Mouse (Mus musculus) stomach, embryonic 16.5 days (tissue): Measurements from ENCODE around the gene 1700013G24Rik. TPM values are rescaled to one million over a fixed set of nuclear protein-coding genes. Genes with fewer than 3 reads are reported as not detected.

Source experiments
- ATAC-seq: fragments of 200-750 bp; cut with Nextera tagmentation; 2 replicates; pipeline ENCODE4 v1.8.0; 2017; ENCODE audit warnings: moderate number of reproducible peaks, moderate TSS enrichment; ENCODE audit not compliant: insufficient read depth, low FRiP score
- H3K27ac ChIP-seq: fragments of 300-500 bp; sonication (generic); 2 replicates; pipeline ENCODE4 v1.5.1; 2014; ENCODE audit warnings: low read length
- H3K27me3 ChIP-seq: fragments of 300-500 bp; sonication (generic); 2 replicates; pipeline ENCODE4 v1.6.1; 2014; ENCODE audit warnings: low read length, control low read depth, mixed read lengths; ENCODE audit not compliant: control insufficient read depth, insufficient read depth
- H3K36me3 ChIP-seq: fragments of 300-500 bp; sonication (generic); 2 replicates; pipeline ENCODE4 v1.6.1; 2014; ENCODE audit warnings: low read length; ENCODE audit not compliant: control insufficient read depth, insufficient read depth
- H3K4me1 ChIP-seq: fragments of 300-500 bp; sonication (generic); 2 replicates; pipeline ENCODE4 v1.6.1; 2014; ENCODE audit warnings: low read length, control low read depth, mixed read lengths; ENCODE audit not compliant: control insufficient read depth, insufficient read depth
- H3K4me2 ChIP-seq: fragments of 300-500 bp; sonication (generic); 2 replicates; pipeline ENCODE4 v1.6.1; 2014; ENCODE audit warnings: low read depth, low read length, mixed read lengths
- H3K4me3 ChIP-seq: fragments of 300-500 bp; sonication (generic); replicated peaks from 2 replicates; pipeline ENCODE4 v1.5.1; 2014; ENCODE audit warnings: mild to moderate bottlenecking, low read length
- H3K9ac ChIP-seq: fragments of 300-500 bp; sonication (generic); 2 replicates; pipeline ENCODE4 v1.6.1; 2014; ENCODE audit warnings: low read length
- H3K9me3 ChIP-seq: fragments of 300-500 bp; sonication (generic); replicated peaks from 2 replicates; pipeline ENCODE4 v1.6.1; 2016; ENCODE audit warnings: low read length, control low read depth; ENCODE audit not compliant: control insufficient read depth
- WGBS: fragments of 180-500 bp; shearing (Covaris S2); extraction: QIAGEN DNeasy Blood & Tissue Kit; methylation state at CpG from one replicate; pipeline ENCODE4 v1.1.7; 2014; 5-methylcytosine and 5-hydroxymethylcytosine counted together
- polyA plus RNA-seq: library from polyadenylated mRNA; unstranded; fragments of >200 nt; fragmentation: Nextera tagmentation; extraction: Ambion mirVana; gene quantifications from 2 replicates; pipeline ENCODE4 v1.2.1, GENCODE M21; 2015

The 1700013G24Rik gene
- polyA plus RNA-seq, 1 experiment from 2014 or later, result not detected

DNA sequence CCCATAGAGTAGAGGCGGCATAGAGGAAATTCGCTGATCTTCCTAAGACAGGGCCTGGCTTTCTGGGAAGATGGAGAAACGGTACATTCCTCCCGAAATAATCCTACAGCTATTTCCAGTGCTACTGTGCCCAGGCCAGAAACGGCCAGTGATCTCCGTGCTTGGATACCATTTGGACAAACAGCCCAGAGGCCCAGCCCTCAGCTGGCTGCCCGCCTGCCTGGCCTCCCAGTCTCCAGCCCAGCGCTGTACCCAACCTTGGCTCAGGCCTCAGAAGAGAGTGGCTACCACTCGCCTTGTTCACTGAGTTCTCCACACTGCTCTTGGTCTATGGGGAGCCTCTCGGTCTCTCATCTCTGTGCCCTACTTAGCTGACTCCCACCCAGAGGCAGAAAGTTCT is 3.4 kb upstream of the 1700013G24Rik start:
- peak overlapping the region; percentile 74 for H3K27ac ChIP-seq

DNA sequence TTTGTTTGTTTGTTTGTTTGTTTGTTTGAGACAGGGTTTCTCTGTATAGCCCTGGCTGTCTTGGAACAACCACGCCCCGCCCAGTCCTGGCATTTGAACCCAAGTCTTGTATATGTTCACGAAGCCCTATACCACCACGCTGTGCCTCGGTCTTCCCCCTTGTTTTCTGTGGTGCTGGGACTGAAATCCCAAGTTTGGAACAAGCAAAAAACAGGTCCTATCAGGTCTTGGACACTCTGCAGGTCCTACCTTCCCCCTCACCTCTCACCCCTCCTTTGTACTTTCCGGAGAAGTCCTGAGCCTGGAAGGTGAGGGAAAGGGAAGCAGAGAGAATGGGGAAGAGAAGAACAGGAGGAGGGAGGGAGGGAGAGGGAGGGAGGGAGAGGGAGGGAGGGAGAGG is 894 bp upstream of the 1700013G24Rik start:
- Histone ChIP-seq H3K9ac (no peak overlapping the region), H3K36me3 (no peaks in the 10 kb centered on the region), H3K27me3 (no peaks in the 10 kb centered on the region), H3K4me1 (peaks cover 24% of the 10 kb centered on the region), H3K4me2 (no peak overlapping the region), H3K27ac (no peak overlapping the region), H3K9me3 (no peaks in the 10 kb centered on the region), H3K4me3 (no peak overlapping the region)
- WGBS, result 87% methylated on average over 6 of the region's 6 CpGs
- no peak for ATAC-seq

More for the DNA sequence above, 3.4 kb upstream of the 1700013G24Rik start:
- Histone ChIP-seq H3K4me1 (peaks cover 24% of the 10 kb centered on the region), H3K4me3 (no peak overlapping the region), H3K36me3 (no peaks in the 10 kb centered on the region), H3K4me2 (no peak overlapping the region), H3K9ac (no peak overlapping the region), H3K9me3 (no peaks in the 10 kb centered on the region), H3K27me3 (no peaks in the 10 kb centered on the region)
- WGBS, result 70% methylated on average over 10 of the region's 10 CpGs
- no peak for ATAC-seq

DNA sequence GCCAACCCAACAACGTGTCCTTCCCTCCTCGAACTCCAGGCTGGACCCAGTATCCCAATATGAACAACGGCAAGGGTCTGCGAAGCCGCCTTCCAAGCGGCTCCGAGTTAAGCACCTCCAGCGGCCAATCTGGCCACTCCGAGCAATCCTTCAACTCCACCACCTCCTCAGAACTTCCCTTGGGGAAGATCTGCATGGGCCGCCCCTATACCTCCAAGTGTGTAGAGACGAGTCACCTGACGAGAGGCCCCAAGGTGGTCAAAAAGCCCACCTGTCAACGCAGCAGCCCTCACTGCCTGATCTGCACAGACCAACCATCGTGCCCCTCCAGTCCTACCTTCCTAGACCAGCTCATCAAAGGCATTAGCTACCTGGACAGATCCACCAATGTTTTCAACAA is 1.5 kb downstream of the 1700013G24Rik start:
- 89% methylated on average over 14 of the region's 14 CpGs for WGBS

DNA sequence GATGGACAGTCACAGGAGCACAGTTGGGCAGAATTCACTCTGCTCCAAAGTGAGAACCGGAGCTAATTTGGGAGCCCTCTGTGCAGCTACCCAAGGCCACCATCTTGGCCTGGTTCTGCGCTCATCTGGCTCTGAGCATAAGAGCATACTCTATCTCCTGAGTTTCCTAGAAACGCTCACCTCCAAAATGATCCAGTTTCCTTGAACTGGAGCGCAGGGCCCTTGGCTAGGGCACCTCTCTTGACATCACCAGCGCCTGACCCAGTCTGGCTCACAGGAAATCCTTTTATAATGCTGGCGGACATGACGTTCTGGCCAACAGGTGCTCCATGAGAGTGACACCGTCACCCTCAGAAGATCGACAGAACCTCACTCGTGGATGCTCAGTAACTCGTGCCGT is 3.5 kb downstream of the 1700013G24Rik start:
- 84% methylated on average over 12 of the region's 12 CpGs for WGBS
- Histone ChIP-seq H3K4me3 (no peak overlapping the region), H3K4me1 (peaks cover 7% of the 10 kb centered on the region; the same call in 1 of the 2 replicates), H3K27me3 (no peaks in the 10 kb centered on the region), H3K9me3 (no peaks in the 10 kb centered on the region), H3K4me2 (no peak overlapping the region), H3K27ac (no peak overlapping the region), H3K36me3 (no peaks in the 10 kb centered on the region), H3K9ac (no peak overlapping the region)
- no peak for ATAC-seq

More for the DNA sequence above, 1.5 kb downstream of the 1700013G24Rik start:
- Histone ChIP-seq H3K9me3 (no peaks in the 10 kb centered on the region), H3K9ac (no peak overlapping the region), H3K4me2 (no peak overlapping the region), H3K4me1 (peaks cover 7% of the 10 kb centered on the region; the same call in 1 of the 2 replicates), H3K4me3 (no peak overlapping the region), H3K27ac (no peak overlapping the region), H3K36me3 (no peaks in the 10 kb centered on the region), H3K27me3 (no peaks in the 10 kb centered on the region)
- ATAC-seq, result no peak

DNA sequence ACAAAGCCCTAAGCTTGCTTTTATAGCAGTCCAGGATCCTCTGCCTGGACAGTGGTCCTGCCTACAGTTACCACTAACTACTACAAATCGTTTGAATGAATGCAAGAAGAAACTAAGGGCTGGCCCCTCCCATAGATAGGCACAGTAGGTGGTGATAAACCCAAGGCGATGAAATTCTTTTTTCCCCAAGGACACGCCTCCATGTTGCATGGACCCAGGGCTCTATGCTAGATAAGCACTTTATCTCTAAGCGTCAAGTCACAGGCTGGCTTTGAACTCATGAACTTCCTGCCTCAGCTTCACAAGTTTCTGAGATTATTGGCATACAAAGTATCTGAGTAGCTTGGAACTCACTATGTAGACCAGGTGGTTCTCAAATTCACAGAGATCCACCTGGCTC is 4.2 kb downstream of the 1700013G24Rik start:
- no peaks in the 10 kb centered on the region for H3K27me3 ChIP-seq
- no peak for ATAC-seq
- no peak overlapping the region for H3K4me3 ChIP-seq
- no peaks in the 10 kb centered on the region for H3K36me3 ChIP-seq
- H3K27ac ChIP-seq, result no peak overlapping the region
- no peak overlapping the region for H3K4me2 ChIP-seq
- WGBS, result 61% methylated on average over 4 of the region's 4 CpGs
- no peaks in the 10 kb centered on the region for H3K9me3 ChIP-seq
- peaks cover 12% of the 10 kb centered on the region for H3K4me1 ChIP-seq
- no peak overlapping the region for H3K9ac ChIP-seq

DNA sequence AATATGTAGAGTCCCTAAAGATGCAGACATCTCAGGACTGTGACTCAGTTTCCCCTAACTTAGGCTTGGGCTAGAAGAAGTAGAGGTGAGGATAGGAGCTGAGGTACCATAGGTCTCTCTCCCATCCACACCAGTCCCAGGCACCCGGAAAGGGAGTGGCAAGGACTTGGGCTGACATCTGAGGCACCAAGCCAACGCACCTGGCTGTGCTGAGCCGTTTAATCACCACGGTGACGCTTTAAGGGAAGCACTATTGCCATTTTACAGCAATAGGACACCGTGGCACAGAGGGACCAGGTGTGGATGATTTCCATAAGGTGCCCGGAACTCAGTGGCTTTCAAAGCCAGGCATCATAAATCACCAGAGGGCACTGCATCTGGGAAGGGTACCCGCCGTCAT is 5.2 kb downstream of the 1700013G24Rik start:
- Histone ChIP-seq H3K9me3 (no peaks in the 10 kb centered on the region), H3K36me3 (no peaks in the 10 kb centered on the region), H3K4me1 (peaks cover 9% of the 10 kb centered on the region), H3K4me3 (no peak overlapping the region), H3K27me3 (no peaks in the 10 kb centered on the region), H3K9ac (no peak overlapping the region), H3K4me2 (no peak overlapping the region), H3K27ac (no peak overlapping the region)
- 61% methylated on average over 9 of the region's 9 CpGs for WGBS
- no peak for ATAC-seq

DNA sequence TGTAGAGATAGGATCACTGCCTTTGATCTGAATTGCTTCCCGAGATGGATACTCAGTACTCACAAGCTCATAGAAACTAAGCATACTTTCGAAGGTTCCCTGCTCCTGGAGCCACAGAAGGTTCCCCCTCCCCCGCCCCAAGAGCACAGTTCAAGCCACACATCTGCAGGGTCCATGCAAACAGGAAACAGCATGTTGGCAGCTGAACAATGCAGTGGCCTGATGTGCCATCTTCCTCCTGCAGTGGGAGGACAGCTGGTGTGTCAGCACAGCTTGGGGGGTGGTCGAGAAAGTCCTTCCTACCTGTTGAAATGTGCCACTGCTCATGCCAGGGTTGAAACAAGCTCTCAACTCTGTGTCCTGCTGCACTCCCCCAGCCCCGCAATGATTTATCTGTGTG is 5.8 kb downstream of the 1700013G24Rik start:
- Histone ChIP-seq H3K27ac (no peak overlapping the region), H3K4me3 (no peak overlapping the region), H3K9me3 (no peaks in the 10 kb centered on the region), H3K4me1 (peaks cover 9% of the 10 kb centered on the region; the same call in 1 of the 2 replicates), H3K4me2 (no peak overlapping the region), H3K9ac (no peak overlapping the region), H3K36me3 (no peaks in the 10 kb centered on the region), H3K27me3 (no peaks in the 10 kb centered on the region)
- no peak for ATAC-seq
- WGBS, result 54% methylated on average over 5 of the region's 5 CpGs

DNA sequence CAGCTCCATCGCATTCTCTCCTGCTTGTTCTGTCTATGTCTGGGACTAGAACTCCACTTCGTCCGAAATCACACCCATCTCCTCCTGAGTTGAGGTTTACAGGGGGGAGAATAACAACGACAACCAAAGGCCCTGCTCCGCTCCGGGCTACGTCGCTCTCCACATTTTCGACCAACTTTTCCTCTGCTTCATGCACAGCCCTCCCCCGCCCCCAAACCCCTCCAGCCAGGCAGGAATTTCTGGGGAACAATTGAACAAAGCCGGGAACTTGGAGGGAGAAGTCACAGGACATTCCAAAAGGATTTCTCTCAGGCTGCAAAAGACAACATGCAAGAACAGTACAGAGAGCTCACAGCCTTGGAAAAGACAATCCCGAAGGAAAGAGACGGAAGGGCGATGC is 7.6 kb downstream of the 1700013G24Rik start:
- WGBS, result 74% methylated on average over 14 of the region's 14 CpGs
- Histone ChIP-seq H3K4me3 (no peak overlapping the region), H3K4me1 (peaks cover 18% of the 10 kb centered on the region; the same call in 1 of the 2 replicates), H3K4me2 (no peak overlapping the region), H3K9me3 (no peaks in the 10 kb centered on the region), H3K27ac (no peak overlapping the region), H3K9ac (no peak overlapping the region), H3K27me3 (no peaks in the 10 kb centered on the region), H3K36me3 (no peaks in the 10 kb centered on the region)
- no peak for ATAC-seq

DNA sequence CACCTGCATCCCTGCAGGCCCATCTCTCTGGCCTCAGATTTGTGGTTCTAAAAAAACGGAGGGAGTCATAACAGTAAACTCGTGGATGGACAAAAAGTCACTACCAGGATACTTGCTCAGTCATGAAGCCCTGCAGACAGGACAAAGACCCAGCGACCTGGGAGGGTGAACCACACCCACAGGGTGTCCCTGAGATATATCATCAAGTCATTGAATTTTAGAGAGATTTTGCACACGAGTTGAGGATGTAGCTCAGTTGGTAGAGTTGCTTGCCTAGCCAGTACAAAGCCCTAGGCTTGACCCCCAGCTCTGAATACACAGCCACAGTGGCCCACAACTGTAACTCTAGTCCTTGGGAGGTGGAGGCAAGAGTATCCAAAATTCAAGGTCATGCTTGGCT is 8.1 kb downstream of the 1700013G24Rik start:
- ATAC-seq, result no peak
- Histone ChIP-seq H3K4me3 (no peak overlapping the region), H3K4me2 (no peak overlapping the region), H3K27me3 (no peaks in the 10 kb centered on the region), H3K9me3 (no peaks in the 10 kb centered on the region), H3K27ac (no peak overlapping the region), H3K9ac (no peak overlapping the region), H3K4me1 (peaks cover 18% of the 10 kb centered on the region; the same call in 1 of the 2 replicates), H3K36me3 (no peaks in the 10 kb centered on the region)
- 68% methylated on average over 4 of the region's 4 CpGs for WGBS
